Mouse (Mus musculus): ENCODE data around the gene Iqgap1. TPM values are rescaled to one million over a fixed set of nuclear protein-coding genes. Genes with fewer than 3 reads are reported as not detected.
"Not testable (repeated sequence)": the region's sequence is repeated elsewhere in the genome, so short reads cannot be mapped to it uniquely, and the experiment has no call there.

The Iqgap1 gene
- total RNA-seq, 2 experiments from 2014 or later: 15.7 to 17.2 TPM

GRCm38 (mm10) chr7:80845621-80846279, 20.0 kb upstream of the Iqgap1 start:
- DNase-seq: peak in 1 of 2 experiments; percentile 22
- intact Hi-C loops (cut with DNase I): loop anchor here (5.0 to 10.0 kb wide), 3 partner anchors 38 to 461 kb away; partner anchors contain the start of gene Fes

- intact Hi-C loops (cut with DNase I): loop anchor here (5.0 to 10.0 kb wide), 3 partner anchors 37 to 460 kb away; partner anchors contain the start of gene Fes
- DNase-seq: no peak
Measured at GRCm38 (mm10) chr7:80844691-80845090, 18.9 kb upstream of the Iqgap1 start.

- intact Hi-C loops (cut with DNase I): loop anchor here (10.0 kb wide), 2 partner anchors 239 to 459 kb away; partner anchors contain the start of gene Fes
- DNase-seq: no peak
Measured at GRCm38 (mm10) chr7:80843910-80844640, 18.3 kb upstream of the Iqgap1 start.

GRCm38 (mm10) chr7:80843176-80843575, 17.4 kb upstream of the Iqgap1 start:
- DNase-seq: no peak
- intact Hi-C loops (cut with DNase I): loop anchor here (10.0 kb wide), 2 partner anchors 238 to 458 kb away; partner anchors contain the start of gene Fes

- DNase-seq: no peak
- intact Hi-C loops (cut with DNase I): loop anchor here (10.0 kb wide), 2 partner anchors 237 to 457 kb away; partner anchors contain the start of gene Fes
Measured at GRCm38 (mm10) chr7:80842132-80842531, 16.4 kb upstream of the Iqgap1 start.

- intact Hi-C loops (cut with DNase I): loop anchor here (10.0 kb wide), 2 partner anchors 236 to 456 kb away; partner anchors contain the start of gene Fes
- no peak for DNase-seq
Measured at GRCm38 (mm10) chr7:80840937-80841336, 15.2 kb upstream of the Iqgap1 start.

- no peak for DNase-seq
- intact Hi-C loops (cut with DNase I): loop anchor here (10.0 kb wide), 2 partner anchors 235 to 455 kb away; partner anchors contain the start of gene Fes
Measured at GRCm38 (mm10) chr7:80840241-80840640, 14.5 kb upstream of the Iqgap1 start.

GRCm38 (mm10) chr7:80839755-80840154, 14.0 kb upstream of the Iqgap1 start:
- DNase-seq: no peak

GRCm38 (mm10) chr7:80838247-80838646, 12.5 kb upstream of the Iqgap1 start:
- DNase-seq: no peak
- intact Hi-C loops (cut with DNase I): no loop called here

More at GRCm38 (mm10) chr7:80839755-80840154, 14.0 kb upstream of the Iqgap1 start:
- intact Hi-C loops (cut with DNase I): loop anchor here (10.0 kb wide), 2 partner anchors 235 to 455 kb away; partner anchors contain the start of gene Fes

- intact Hi-C loops (cut with DNase I): no loop called here
- no peak for DNase-seq
Measured at GRCm38 (mm10) chr7:80837736-80838135, 12.0 kb upstream of the Iqgap1 start.

- DNase-seq: no peak
- intact Hi-C loops (cut with DNase I): no loop called here
Measured at GRCm38 (mm10) chr7:80835984-80836652, 10.3 kb upstream of the Iqgap1 start.

GRCm38 (mm10) chr7:80833651-80834532, 8.1 kb upstream of the Iqgap1 start:
- intact Hi-C loops (cut with DNase I): no loop called here
- DNase-seq: no peak

GRCm38 (mm10) chr7:80832996-80833650, 7.3 kb upstream of the Iqgap1 start:
- intact Hi-C loops (cut with DNase I): not testable (repeated sequence)
- peak in 1 of 2 experiments; percentile 26 for DNase-seq

- intact Hi-C loops (cut with DNase I): no loop called here
Measured at GRCm38 (mm10) chr7:80832191-80832590, 6.4 kb upstream of the Iqgap1 start.

GRCm38 (mm10) chr7:80830193-80830803, 4.5 kb upstream of the Iqgap1 start:
- intact Hi-C loops (cut with DNase I): no loop called here
- no peak for DNase-seq

More at GRCm38 (mm10) chr7:80832191-80832590, 6.4 kb upstream of the Iqgap1 start:
- DNase-seq: no peak

- intact Hi-C loops (cut with DNase I): no loop called here
- no peak for DNase-seq
Measured at GRCm38 (mm10) chr7:80828146-80828860, 2.5 kb upstream of the Iqgap1 start.

GRCm38 (mm10) chr7:80823875-80824682, 1.7 kb downstream of the Iqgap1 start:
- intact Hi-C loops (cut with DNase I): no loop called here
- DNase-seq: no peak

Measured in gastrocnemius, postnatal 36 days (tissue).